8 mouse cellular contexts compared by ENCODE assay signal in the genomic region with DNA sequence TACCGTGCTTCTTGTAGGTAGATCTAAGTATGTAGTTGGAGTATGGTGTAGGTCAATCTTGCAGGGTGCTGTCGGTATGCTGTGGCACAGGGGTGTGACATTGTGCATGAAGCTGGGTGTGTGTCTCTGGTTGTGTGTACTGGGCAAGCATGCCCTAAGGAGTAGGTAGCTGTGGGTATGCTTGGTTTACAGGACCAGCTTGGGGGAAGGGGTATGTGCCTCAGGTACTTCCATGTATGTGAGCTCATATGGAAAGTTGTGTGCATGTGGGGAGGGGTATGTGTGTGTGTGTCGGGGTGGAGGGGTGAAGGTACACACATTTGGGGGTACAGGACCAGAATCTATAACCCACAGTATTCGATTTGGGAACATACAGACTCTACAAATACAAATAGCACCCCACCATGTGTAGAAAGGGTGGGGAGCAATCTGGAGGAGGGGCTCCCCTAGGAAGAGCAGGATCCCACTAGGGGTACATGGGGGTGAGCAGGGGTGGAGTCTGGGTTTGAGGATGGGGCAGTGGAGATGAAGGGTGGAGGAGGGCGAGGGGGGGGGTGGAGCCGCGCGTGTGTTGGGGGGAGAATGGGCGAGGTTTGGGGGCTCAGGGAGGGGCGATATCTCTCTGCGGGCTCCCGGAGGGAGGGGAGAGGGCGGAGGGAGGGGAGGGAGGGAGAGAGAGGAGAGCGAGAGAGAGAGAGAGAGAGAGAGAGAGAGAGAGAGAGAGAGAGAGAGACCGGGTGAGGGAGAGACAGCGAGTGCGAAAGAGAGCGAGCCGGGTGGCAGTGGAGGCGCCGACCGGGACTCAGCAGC. TPM values are rescaled to one million over a fixed set of nuclear protein-coding genes. Genes with fewer than 3 reads are reported as not detected.
A peak's percentile ranks its signal among the peaks of the same experiment; 100 is the strongest.
DNase-seq lines count a peak whose midpoint lies in the region; ATAC-seq and TF ChIP-seq lines count a peak whose summit lies in the region.

Gene Shank1 (plus strand): TSS at position 779 of the 810 bp plus-strand sequence.

- no peak for DNase-seq in adrenal gland, postnatal 4 days (ENCODE audit: low spot score in 2 of 2)
- DNase-seq in adrenal gland, adult (ENCODE audit: inconsistent age in 2 of 2, low spot score in 1 of 2), result no peak
- no peak for DNase-seq in lung, postnatal 0 days (ENCODE audit: low spot score)
- no peak for DNase-seq in lung, adult 18-20 months
- no peak for DNase-seq in layer of hippocampus, adult 8-10 months (ENCODE audit: low spot score in 2 of 2)
- peak; percentile 74 for DNase-seq in midbrain, embryonic 14.5 days
- DNase-seq in spleen, postnatal 10 days (ENCODE audit: low spot score in 2 of 2), result no peak
- DNase-seq in lung, adult 2 months, result no peak

- peak within 1 kb of the TSS; percentile 70 for H3K4me2 ChIP-seq in lung, postnatal 0 days (replicated peaks; ENCODE audit: low read depth, low read length)
- H3K4me2 ChIP-seq in midbrain, embryonic 14.5 days (ENCODE audit: low read length), result peak within 1 kb of the TSS; percentile 91

- H3K36me3 ChIP-seq in lung, postnatal 0 days (ENCODE audit: insufficient read depth, low read length), result no peaks in the 10 kb centered on the region
- H3K36me3 ChIP-seq in midbrain, embryonic 14.5 days (ENCODE audit: control insufficient read depth, insufficient read depth, low read length), result peaks cover 21% of the 10 kb centered on the region

- 13% methylated on average over 15 of the region's 22 CpGs for WGBS in lung, postnatal 0 days
- 15% methylated on average over 18 of the region's 22 CpGs for WGBS in midbrain, embryonic 14.5 days
- 14% methylated on average over 17 of the region's 22 CpGs for WGBS in lung, adult 2 months

- TF ChIP-seq POLR2A in lung, adult 2 months (IDR thresholded peaks at IDR 0.05; ENCODE audit: borderline replicate concordance, extremely low read depth, low read depth, low read length), result no peak

- H3K9ac ChIP-seq in lung, postnatal 0 days (replicated peaks; ENCODE audit: low read depth), result 0 out of 2 replicates have a peak within 1 kb of the TSS, but pooled peaks have one; percentile 12
- H3K9ac ChIP-seq in midbrain, embryonic 14.5 days (replicated peaks; ENCODE audit: low read length), result peak within 1 kb of the TSS; percentile 85

- peak within 1 kb of the TSS; percentile 29 for H3K4me3 ChIP-seq in lung, postnatal 0 days (ENCODE audit: low read depth, low read length)
- peak within 1 kb of the TSS; percentile 70 for H3K4me3 ChIP-seq in midbrain, embryonic 14.5 days (replicated peaks; ENCODE audit: low read depth, low read length)
- H3K4me3 ChIP-seq in lung, adult 2 months (replicated peaks; ENCODE audit: extremely low read depth, low read depth, low read length), result no peak within 1 kb of the TSS

- no peak within 1 kb of the TSS for H3K27ac ChIP-seq in lung, postnatal 0 days (ENCODE audit: low read length)
- peak within 1 kb of the TSS; percentile 81 for H3K27ac ChIP-seq in midbrain, embryonic 14.5 days (replicated peaks; ENCODE audit: low read depth, low read length)

- no peak for ATAC-seq in lung, postnatal 0 days
- no peak for ATAC-seq in midbrain, embryonic 14.5 days (ENCODE audit: low FRiP score, low TSS enrichment)

- TF ChIP-seq CTCF in lung, postnatal 0 days (IDR thresholded peaks at IDR 0.05), result no peak
- no peak for TF ChIP-seq CTCF in lung, adult 2 months (IDR thresholded peaks at IDR 0.05; ENCODE audit: insufficient read depth, low read length)

- H3K4me1 ChIP-seq in lung, postnatal 0 days (ENCODE audit: insufficient read depth, low read depth, low read length), result peaks cover 5% of the 10 kb centered on the region; the same call in 1 of the 2 replicates
- H3K4me1 ChIP-seq in midbrain, embryonic 14.5 days (ENCODE audit: control insufficient read depth, insufficient read depth, low read length), result peaks cover 13% of the 10 kb centered on the region
- peaks cover 3% of the 10 kb centered on the region; the same call in 1 of the 2 replicates for H3K4me1 ChIP-seq in lung, adult 2 months (ENCODE audit: control insufficient read depth, insufficient read depth, low read length)

- H3K9me3 ChIP-seq in lung, postnatal 0 days (ENCODE audit: low read length), result no peaks in the 10 kb centered on the region
- H3K9me3 ChIP-seq in midbrain, embryonic 14.5 days (ENCODE audit: control insufficient read depth, low read length), result no peaks in the 10 kb centered on the region

- 0 out of 2 replicates have a peak, but pooled peaks cover 7% of the 10 kb centered on the region for H3K27me3 ChIP-seq in lung, postnatal 0 days (replicated peaks; ENCODE audit: insufficient read depth, low read length)
- H3K27me3 ChIP-seq in midbrain, embryonic 14.5 days (ENCODE audit: control insufficient read depth, insufficient read depth, low read length), result no peaks in the 10 kb centered on the region

- no peak for TF ChIP-seq EP300 in lung, postnatal 0 days (IDR thresholded peaks at IDR 0.05)

RNA-seq across cellular contexts. Expression of gene Shank1, which starts in this region (rescaled TPM):
- total RNA-seq in adrenal gland, postnatal 4 days (2021), result 10 to 100 TPM; 12.0 to 16.9 TPM
- 0.23 and 0.27 TPM in 2 replicates for polyA plus RNA-seq in lung, postnatal 0 days (2015; fragmentation: Nextera tagmentation; extraction: Ambion mirVana)
- total RNA-seq in layer of hippocampus, adult 8-10 months (2022), result 100 to 1,000 TPM; 568 to 623 (median 583) TPM
- polyA plus RNA-seq in midbrain, embryonic 14.5 days (2014; fragmentation: Nextera tagmentation; extraction: Ambion mirVana), result 35.1 and 37.8 TPM in 2 replicates
- 0.44 and 0.65 TPM in 2 replicates for polyA plus RNA-seq in lung, adult 2 months (2012; rRNA removed)

Comparison
In these comparisons a context has a peak if more than half of its experiments do, and no peak if none do; other contexts are left out.
1. RNA of gene Shank1 (total RNA-seq): 568 to 623 TPM in layer of hippocampus, adult 8-10 months; 12.0 to 16.9 TPM in adrenal gland, postnatal 4 days; every median in the first group is over 10 times any median in the second.
2. RNA of gene Shank1 (polyA plus RNA-seq): 35.1 to 37.8 TPM in midbrain, embryonic 14.5 days; 0.44 to 0.65 TPM in lung, adult 2 months and 0.23 to 0.27 TPM in lung, postnatal 0 days; every median in the first group is over 10 times any median in the second.